Comparison of ENCODE assay signal across 8 mouse cellular contexts in the genomic region with DNA sequence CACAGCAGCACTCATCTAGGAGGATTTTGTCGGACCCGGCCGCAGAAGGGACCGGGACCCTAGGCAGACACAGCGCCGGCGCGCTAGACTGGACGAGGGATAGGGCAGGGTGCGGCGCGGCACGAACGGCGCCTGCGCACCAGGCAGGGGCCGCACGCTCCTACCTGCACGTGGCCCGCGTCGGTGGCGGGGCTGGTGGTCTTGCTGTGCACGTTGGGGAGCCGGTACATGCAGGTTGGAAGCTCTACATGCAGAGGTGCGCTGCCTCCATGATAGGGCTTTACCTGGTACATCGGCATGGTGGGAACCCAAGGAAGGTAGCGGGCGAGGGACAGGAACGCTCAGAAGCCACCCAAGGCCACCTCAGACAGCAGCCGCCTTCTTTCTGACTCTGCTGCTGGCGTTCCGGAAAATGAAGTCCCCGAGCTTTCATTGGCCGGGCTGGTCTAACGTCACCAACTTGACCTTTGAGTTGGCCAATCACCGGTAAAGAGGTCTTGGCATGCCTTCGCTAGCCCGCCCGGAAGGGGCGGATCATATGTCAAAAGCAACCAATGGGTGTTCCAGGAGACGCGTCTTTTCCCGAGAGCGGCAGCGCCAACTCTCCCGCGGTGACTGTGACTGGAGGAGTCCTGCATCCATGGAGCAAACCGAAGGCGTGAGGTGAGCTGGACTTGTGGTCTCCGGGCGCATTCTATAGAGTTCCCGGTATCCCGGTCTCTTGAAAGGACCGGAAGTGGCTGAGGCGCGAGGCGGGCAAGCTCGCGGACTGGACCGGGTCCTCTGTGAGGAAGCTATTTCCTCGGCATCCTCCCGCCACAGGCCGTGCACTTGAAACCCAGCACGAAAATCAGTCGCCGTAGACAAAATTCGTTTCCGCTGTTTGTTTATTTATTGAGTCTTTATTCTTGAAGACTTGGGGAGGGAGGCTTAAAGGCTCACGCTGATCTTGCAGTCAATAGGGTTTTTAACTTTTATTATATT. TPM values are rescaled to one million over a fixed set of nuclear protein-coding genes. Genes with fewer than 3 reads are reported as not detected.
DNase-seq lines count a peak whose midpoint lies in the region; ATAC-seq and TF ChIP-seq lines count a peak whose summit lies in the region.

A gene (minus strand): TSS at position 431 of the 984 bp plus-strand sequence.
A gene (plus strand): TSS at position 548 of the 984 bp plus-strand sequence.

- TF ChIP-seq CTCF in cortical plate, adult 2 months (IDR thresholded peaks at IDR 0.05; ENCODE audit: extremely low read depth, insufficient read depth, low read length): no peak

- peak; percentile 93 to 96 for DNase-seq in gastrocnemius, adult 8-10 months (ENCODE audit: low spot score in 2 of 2)
- peak; percentile 98 for DNase-seq in hindlimb bud, embryonic 11.5 days (ENCODE audit: extremely low spot score, low read depth, low spot score)
- peak; percentile 90 to 98 for DNase-seq in left cerebral cortex, adult 8-10 months (ENCODE audit: low spot score in 2 of 2)
- DNase-seq in right cerebral cortex, postnatal 10 days (ENCODE audit: low spot score in 2 of 2): peak; percentile 98 to 99
- peak; percentile 83 for DNase-seq in urinary bladder, postnatal 25 days (ENCODE audit: low spot score)

- H3K36me3 ChIP-seq in megakaryocyte, embryonic 14.5 days (replicated peaks; ENCODE audit: low read length): peaks cover 55% of the 10 kb centered on the region

- peaks cover 5% of the 10 kb centered on the region; the same call in 1 of the 2 replicates for H3K4me1 ChIP-seq in cortical plate, adult 2 months (ENCODE audit: control insufficient read depth, insufficient read depth, low read length)
- H3K4me1 ChIP-seq in megakaryocyte, embryonic 14.5 days: peaks cover 37% of the 10 kb centered on the region

- no peaks in the 10 kb centered on the region for H3K9me3 ChIP-seq in megakaryocyte, embryonic 14.5 days

- H3K27me3 ChIP-seq in megakaryocyte, embryonic 14.5 days (replicated peaks): no peaks in the 10 kb centered on the region

- peak within 1 kb of the TSS; percentile 21; the same call in 1 of the 2 replicates for H3K27ac ChIP-seq in cortical plate, adult 2 months (ENCODE audit: insufficient read depth, low read length)

- peak; percentile 58 for TF ChIP-seq POLR2A in cortical plate, adult 2 months (IDR thresholded peaks at IDR 0.05; ENCODE audit: extremely low read depth, insufficient read depth, low read length)

- peak; percentile 98 for ATAC-seq in activated CD4-positive, CD25-positive, alpha-beta regulatory T cell, adult 4 months

- H3K4me3 ChIP-seq in cortical plate, adult 2 months (ENCODE audit: insufficient read depth, low read length): peak within 1 kb of the TSS; percentile 65
- H3K4me3 ChIP-seq in megakaryocyte, embryonic 14.5 days (replicated peaks): peak within 1 kb of the TSS; percentile 100

RNA-seq across cellular contexts. Expression of the first gene that starts in this region (rescaled TPM):
- 10 to 100 TPM; 32.3 to 54.2 TPM for polyA plus RNA-seq in activated CD4-positive, CD25-positive, alpha-beta regulatory T cell, adult 4 months (2017; shearing (Covaris generic))
- 56.0 and 58.3 TPM in 2 replicates for polyA plus RNA-seq in cortical plate, adult 2 months (2012; rRNA removed)
- total RNA-seq in gastrocnemius, adult 8-10 months (2022): 100 to 1,000 TPM in 2 of 4 experiments, 10 to 100 TPM in 2; 84.3 to 140 (median 99.9) TPM
- 10 to 100 TPM; 27.6 to 32.1 (median 29.9) TPM for total RNA-seq in left cerebral cortex, adult 8-10 months (2022)
- polyA plus RNA-seq in megakaryocyte, embryonic 14.5 days (2012; ENCODE audit: insufficient read depth, low replicate concordance): 23.9 and 30.8 TPM in 2 replicates

RNA-seq across cellular contexts. Expression of the second gene that starts in this region (rescaled TPM):
- polyA plus RNA-seq in activated CD4-positive, CD25-positive, alpha-beta regulatory T cell, adult 4 months (2017; shearing (Covaris generic)): 10 to 100 TPM; 37.0 to 39.8 TPM
- 14.9 and 18.2 TPM in 2 replicates for polyA plus RNA-seq in cortical plate, adult 2 months (2012; rRNA removed)
- total RNA-seq in gastrocnemius, adult 8-10 months (2022): 1 to 10 TPM; 3.8 to 6.3 (median 4.8) TPM
- 10 to 100 TPM; 18.2 to 22.7 (median 21.7) TPM for total RNA-seq in left cerebral cortex, adult 8-10 months (2022)
- polyA plus RNA-seq in megakaryocyte, embryonic 14.5 days (2012; ENCODE audit: insufficient read depth, low replicate concordance): 0.35 and 1.1 TPM in 2 replicates

Comparison
In these comparisons a context has a peak if more than half of its experiments do, and no peak if none do; other contexts are left out.
1. Peak in every context shown above with its lines: DNase-seq, ATAC-seq, H3K4me3 ChIP-seq and H3K27ac ChIP-seq.